Mouse (Mus musculus): ENCODE measurements around the gene Ankrd33b. TPM values are rescaled to one million over a fixed set of nuclear protein-coding genes. Genes with fewer than 3 reads are reported as not detected.

Gene Ankrd33b
- total and polyA plus RNA-seq, 2 experiments from 2014 or later: 0.99 to 1.1 TPM

DNA sequence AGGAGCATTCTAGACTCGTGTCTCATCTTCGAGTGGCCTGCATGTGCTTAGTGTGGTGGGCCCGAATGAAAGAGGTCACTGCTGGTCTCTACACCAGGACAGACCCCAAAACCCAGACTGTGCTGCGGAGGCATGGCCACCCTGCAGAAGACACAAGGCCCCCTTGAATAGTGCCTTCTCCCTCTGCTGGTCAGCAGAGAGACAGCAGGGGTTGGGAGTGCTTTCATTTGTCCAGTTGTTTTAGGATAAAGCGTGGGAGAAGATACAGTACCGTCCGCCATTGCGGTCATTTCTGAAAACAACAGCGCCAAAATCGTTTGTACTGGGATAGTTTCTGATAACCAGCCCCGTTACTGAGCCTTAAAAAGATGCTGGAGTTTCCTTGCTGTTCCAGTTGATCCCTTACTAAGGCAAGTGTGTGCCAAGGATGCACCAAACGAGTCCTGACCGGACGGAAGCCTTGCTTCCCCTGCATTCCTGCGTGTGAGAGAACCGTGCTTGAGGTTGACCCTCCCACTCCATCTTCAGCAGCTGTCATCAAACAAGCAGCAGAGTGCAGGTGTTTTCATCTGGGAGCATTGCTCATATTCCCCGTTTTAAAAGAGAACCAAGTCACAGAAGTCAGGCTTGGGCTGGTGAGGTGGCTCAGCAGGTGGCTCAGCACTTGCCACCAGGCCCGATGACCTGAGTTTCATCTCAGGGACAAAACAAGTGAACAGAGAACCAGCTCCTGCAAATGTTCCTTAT, 108.7 kb downstream of the Ankrd33b start:
- Histone ChIP-seq H3K27ac (ENCODE audit: low read depth, low read length) (no peak overlapping the region), H3K36me3 (ENCODE audit: insufficient read depth, low read length) (no peaks in the 10 kb centered on the region), H3K4me2 (ENCODE audit: low read depth, low read length, poor library complexity, severe bottlenecking) (no peak overlapping the region), H3K9ac (replicated peaks; ENCODE audit: low read length, poor library complexity, severe bottlenecking) (no peak overlapping the region), H3K9me3 (ENCODE audit: low read length) (no peaks in the 10 kb centered on the region), H3K4me1 (ENCODE audit: insufficient read depth, low read length) (no peaks in the 10 kb centered on the region; the same call in 1 of the 2 replicates), H3K4me3 (ENCODE audit: low read depth, low read length) (no peak overlapping the region), H3K27me3 (ENCODE audit: insufficient read depth, low read length) (no peaks in the 10 kb centered on the region)
- peak; percentile 70 for TF ChIP-seq CTCF (IDR thresholded peaks at IDR 0.05)
- DNase-seq (ENCODE audit: low spot score): no peak
- 85% methylated on average over 18 of the region's 18 CpGs for WGBS
- no peak for ATAC-seq (ENCODE audit: low FRiP score)

DNA sequence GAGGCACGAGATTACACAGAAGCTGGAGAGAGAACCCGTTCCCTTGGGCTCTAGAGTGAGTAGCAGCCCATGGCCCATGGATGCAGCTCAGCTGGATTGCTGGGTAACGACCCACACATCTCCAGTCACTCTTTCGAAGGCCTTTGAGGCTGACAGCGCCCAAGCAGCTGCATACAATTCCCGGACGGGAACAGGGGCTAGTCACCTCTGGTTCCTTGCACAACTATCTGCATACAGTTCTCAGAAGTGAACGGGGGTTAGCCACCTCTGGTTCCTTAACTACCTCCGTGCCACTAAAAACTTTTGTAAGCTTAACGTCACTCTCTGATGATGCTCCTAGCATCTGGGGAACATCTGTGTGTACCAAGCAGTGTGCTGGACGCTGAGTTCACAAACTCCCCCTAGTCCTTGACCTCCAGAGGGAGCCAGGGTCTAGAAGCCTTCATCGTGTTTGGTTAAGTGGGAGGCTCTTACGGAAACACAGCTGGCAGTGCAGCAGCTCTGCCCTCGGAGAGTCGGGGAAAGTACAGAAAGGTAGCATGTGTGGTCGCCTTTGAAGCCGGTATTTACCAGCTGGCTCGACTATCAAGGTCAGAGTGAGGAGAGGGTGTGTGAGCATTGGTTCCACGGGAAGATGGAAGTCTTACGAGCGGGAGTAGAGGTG, 109.4 kb downstream of the Ankrd33b start:
- TF ChIP-seq CTCF (IDR thresholded peaks at IDR 0.05): no peak
- H3K36me3 ChIP-seq (ENCODE audit: insufficient read depth, low read length): no peaks in the 10 kb centered on the region
- no peaks in the 10 kb centered on the region; the same call in 1 of the 2 replicates for H3K4me1 ChIP-seq (ENCODE audit: insufficient read depth, low read length)
- no peaks in the 10 kb centered on the region for H3K9me3 ChIP-seq (ENCODE audit: low read length)
- DNase-seq (ENCODE audit: low spot score) (no peak), ATAC-seq (ENCODE audit: low FRiP score) (no peak)
- H3K4me2 ChIP-seq (ENCODE audit: low read depth, low read length, poor library complexity, severe bottlenecking): no peak overlapping the region
- 82% methylated on average over 21 of the region's 21 CpGs for WGBS
- H3K4me3 ChIP-seq (ENCODE audit: low read depth, low read length): no peak overlapping the region
- no peaks in the 10 kb centered on the region for H3K27me3 ChIP-seq (ENCODE audit: insufficient read depth, low read length)
- no peak overlapping the region for H3K9ac ChIP-seq (replicated peaks; ENCODE audit: low read length, poor library complexity, severe bottlenecking)
- H3K27ac ChIP-seq (ENCODE audit: low read depth, low read length): no peak overlapping the region

DNA sequence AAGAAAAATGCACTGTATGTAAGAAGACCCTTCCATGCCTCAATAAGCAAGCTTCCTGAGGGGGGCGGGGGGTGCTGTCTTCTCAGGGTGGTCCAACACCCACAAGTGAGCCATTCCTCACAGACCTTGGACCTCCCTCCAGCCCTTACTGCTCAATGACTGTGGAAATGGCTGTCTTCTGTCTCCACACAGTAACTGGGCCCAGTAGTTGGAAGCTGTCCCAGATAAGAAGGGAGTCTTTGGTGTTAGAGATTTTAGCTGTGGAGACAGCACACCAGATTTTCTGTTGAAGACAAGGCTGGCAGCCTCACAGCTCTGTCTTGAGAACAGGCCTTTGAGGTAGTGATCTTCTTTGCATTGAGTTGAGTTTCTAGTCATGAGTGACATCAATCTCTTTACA, 110.2 kb downstream of the Ankrd33b start:
- H3K27me3 ChIP-seq (ENCODE audit: insufficient read depth, low read length): no peaks in the 10 kb centered on the region
- H3K4me1 ChIP-seq (ENCODE audit: insufficient read depth, low read length): no peaks in the 10 kb centered on the region; the same call in 1 of the 2 replicates
- no peak overlapping the region for H3K4me2 ChIP-seq (ENCODE audit: low read depth, low read length, poor library complexity, severe bottlenecking)
- H3K36me3 ChIP-seq (ENCODE audit: insufficient read depth, low read length): no peaks in the 10 kb centered on the region
- H3K9me3 ChIP-seq (ENCODE audit: low read length): no peaks in the 10 kb centered on the region
- DNase-seq (ENCODE audit: low spot score) (no peak), ATAC-seq (ENCODE audit: low FRiP score) (no peak)
- 85% methylated on average over 1 of the region's 1 CpGs for WGBS
- no peak for TF ChIP-seq CTCF (IDR thresholded peaks at IDR 0.05)
- no peak overlapping the region for H3K9ac ChIP-seq (replicated peaks; ENCODE audit: low read length, poor library complexity, severe bottlenecking)
- H3K27ac ChIP-seq (ENCODE audit: low read depth, low read length): no peak overlapping the region
- H3K4me3 ChIP-seq (ENCODE audit: low read depth, low read length): no peak overlapping the region

DNA sequence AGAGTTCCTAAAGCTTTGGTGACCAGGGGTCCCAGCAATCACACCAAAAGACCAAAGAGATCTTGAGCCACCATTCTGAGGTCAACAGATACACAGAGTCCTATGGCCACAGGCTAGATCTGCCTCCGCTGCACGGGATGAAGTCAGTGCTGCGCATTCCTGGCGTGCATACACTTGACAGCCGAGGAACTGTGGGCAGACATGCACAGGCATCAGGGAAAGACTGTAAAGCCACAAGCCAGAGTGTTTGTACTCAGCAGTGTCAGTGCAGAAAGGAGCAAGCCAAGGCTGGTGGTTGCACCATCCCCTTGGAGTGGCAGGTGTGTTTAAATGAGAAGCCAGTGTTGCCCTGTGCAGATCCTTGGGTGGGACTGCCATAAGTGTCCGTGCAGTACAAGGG, 111.8 kb downstream of the Ankrd33b start:
- no peak for DNase-seq (ENCODE audit: low spot score)
- Histone ChIP-seq H3K9ac (replicated peaks; ENCODE audit: low read length, poor library complexity, severe bottlenecking) (no peak overlapping the region), H3K27me3 (ENCODE audit: insufficient read depth, low read length) (no peaks in the 10 kb centered on the region), H3K27ac (ENCODE audit: low read depth, low read length) (no peak overlapping the region), H3K36me3 (ENCODE audit: insufficient read depth, low read length) (no peaks in the 10 kb centered on the region), H3K4me3 (ENCODE audit: low read depth, low read length) (no peak overlapping the region), H3K4me2 (ENCODE audit: low read depth, low read length, poor library complexity, severe bottlenecking) (no peak overlapping the region), H3K9me3 (ENCODE audit: low read length) (no peaks in the 10 kb centered on the region), H3K4me1 (ENCODE audit: insufficient read depth, low read length) (0 out of 2 replicates have a peak, but pooled peaks cover 1% of the 10 kb centered on the region)
- 91% methylated on average over 6 of the region's 6 CpGs for WGBS
- TF ChIP-seq CTCF (IDR thresholded peaks at IDR 0.05): no peak
- no peak for ATAC-seq (ENCODE audit: low FRiP score)

DNA sequence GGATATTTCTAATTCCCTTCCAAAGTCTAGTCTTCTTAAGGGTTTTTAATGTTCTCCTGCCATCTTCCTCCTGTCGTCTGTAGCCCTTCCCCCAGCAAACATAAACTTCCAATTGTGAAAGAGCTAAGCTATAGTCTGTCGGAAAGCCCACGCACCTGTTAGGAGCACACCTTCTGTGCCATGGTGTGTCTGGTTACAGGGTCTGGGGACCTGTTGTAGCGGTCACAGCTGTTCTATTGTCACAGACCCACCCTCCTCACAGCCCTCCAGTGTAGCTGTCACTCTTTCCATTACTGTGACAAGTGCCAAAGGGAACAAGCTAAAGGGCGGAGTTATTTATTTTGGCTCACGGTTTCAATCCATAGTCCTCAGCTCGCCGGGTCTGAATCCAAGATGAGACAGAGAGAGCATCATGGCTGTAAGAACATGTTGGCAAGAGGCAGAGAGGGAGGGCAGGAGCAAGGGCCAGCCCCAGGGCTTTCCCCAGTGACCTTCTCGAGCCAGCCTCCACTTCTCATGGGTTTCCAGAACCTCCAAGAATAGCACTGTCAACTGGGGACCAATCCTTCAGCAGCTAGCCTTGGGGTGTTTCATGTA, 112.5 kb downstream of the Ankrd33b start:
- WGBS: 88% methylated on average over 9 of the region's 9 CpGs
- no peak for TF ChIP-seq CTCF (IDR thresholded peaks at IDR 0.05)
- no peak for DNase-seq (ENCODE audit: low spot score)
- ATAC-seq (ENCODE audit: low FRiP score): no peak
- no peak overlapping the region for H3K27ac ChIP-seq (ENCODE audit: low read depth, low read length)
- H3K36me3 ChIP-seq (ENCODE audit: insufficient read depth, low read length): no peaks in the 10 kb centered on the region
- H3K4me2 ChIP-seq (ENCODE audit: low read depth, low read length, poor library complexity, severe bottlenecking): no peak overlapping the region
- H3K4me3 ChIP-seq (ENCODE audit: low read depth, low read length): no peak overlapping the region
- 0 out of 2 replicates have a peak, but pooled peaks cover 3% of the 10 kb centered on the region for H3K4me1 ChIP-seq (ENCODE audit: insufficient read depth, low read length)
- no peak overlapping the region for H3K9ac ChIP-seq (replicated peaks; ENCODE audit: low read length, poor library complexity, severe bottlenecking)
- H3K27me3 ChIP-seq (ENCODE audit: insufficient read depth, low read length): no peaks in the 10 kb centered on the region
- H3K9me3 ChIP-seq (ENCODE audit: low read length): no peaks in the 10 kb centered on the region

DNA sequence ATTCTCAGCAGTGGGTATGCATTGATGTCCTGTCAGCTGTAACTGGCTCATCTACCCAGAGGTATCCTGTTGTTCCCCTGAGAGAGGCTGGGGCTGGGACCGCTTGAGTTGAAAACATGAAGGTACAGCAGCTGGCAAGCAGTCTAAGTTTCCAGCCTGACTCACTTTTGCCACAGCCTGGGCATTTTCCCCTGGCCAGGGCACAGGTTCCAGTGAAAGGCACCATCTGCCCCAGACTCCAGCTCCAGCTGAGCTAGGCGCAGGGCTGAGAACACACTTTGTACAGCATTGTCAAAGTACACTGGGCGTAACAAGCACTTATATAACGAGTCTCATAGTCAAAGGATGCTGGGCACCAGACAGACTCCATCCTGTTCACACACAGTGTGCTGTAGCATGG, 113.6 kb downstream of the Ankrd33b start:
- no peaks in the 10 kb centered on the region for H3K36me3 ChIP-seq (ENCODE audit: insufficient read depth, low read length)
- TF ChIP-seq CTCF (IDR thresholded peaks at IDR 0.05): no peak
- H3K27ac ChIP-seq (ENCODE audit: low read depth, low read length): no peak overlapping the region
- 0 out of 2 replicates have a peak, but pooled peaks cover 3% of the 10 kb centered on the region for H3K4me1 ChIP-seq (ENCODE audit: insufficient read depth, low read length)
- H3K4me2 ChIP-seq (ENCODE audit: low read depth, low read length, poor library complexity, severe bottlenecking): no peak overlapping the region
- no peak overlapping the region for H3K4me3 ChIP-seq (ENCODE audit: low read depth, low read length)
- DNase-seq (ENCODE audit: low spot score) (no peak), ATAC-seq (ENCODE audit: low FRiP score) (no peak)
- no peaks in the 10 kb centered on the region for H3K27me3 ChIP-seq (ENCODE audit: insufficient read depth, low read length)
- no peaks in the 10 kb centered on the region for H3K9me3 ChIP-seq (ENCODE audit: low read length)
- H3K9ac ChIP-seq (replicated peaks; ENCODE audit: low read length, poor library complexity, severe bottlenecking): no peak overlapping the region
- WGBS: 80% methylated on average over 4 of the region's 4 CpGs

Measured in midbrain, postnatal 0 days (tissue).